Mouse (Mus musculus) lung, adult 2 months (tissue): ENCODE data around the gene Lrrn3.

Experiments used
- CTCF ChIP-seq: fragments of 200-500 bp; IDR thresholded peaks from 2 replicates; pipeline ENCODE4 v1.5.1; 2011; ENCODE audit warnings: mild to moderate bottlenecking, low read length, control low read depth; ENCODE audit not compliant: insufficient read depth
- POLR2A ChIP-seq: fragments of 200-500 bp; IDR thresholded peaks from 2 replicates; pipeline ENCODE4 v1.6.1; 2011; ENCODE audit warnings: low read depth, mild to moderate bottlenecking, control low read depth, low read length, borderline replicate concordance; ENCODE audit errors: extremely low read depth

- TF ChIP-seq CTCF: peak; percentile 30; the same call in 1 of the 2 replicates
- no peak for TF ChIP-seq POLR2A
Measured at GRCm38 (mm10) chr12:41494620-41495019, 8.4 kb upstream of the Lrrn3 start.
